Mouse (Mus musculus): ENCODE results near the gene Zswim9.

GRCm38 (mm10) chr7:13309407-13309806 is 30.9 kb upstream of the Zswim9 start:
- TF ChIP-seq CTCF (IDR thresholded peaks at IDR 0.05; ENCODE audit: insufficient read depth, low read depth, low read length) (no peak), POLR2A (IDR thresholded peaks at IDR 0.05; ENCODE audit: insufficient read depth, low read depth, low read length) (no peak)

All from olfactory bulb, adult 2 months (tissue).